ENCODE assay signal across 12 mouse cellular contexts in the genomic region with DNA sequence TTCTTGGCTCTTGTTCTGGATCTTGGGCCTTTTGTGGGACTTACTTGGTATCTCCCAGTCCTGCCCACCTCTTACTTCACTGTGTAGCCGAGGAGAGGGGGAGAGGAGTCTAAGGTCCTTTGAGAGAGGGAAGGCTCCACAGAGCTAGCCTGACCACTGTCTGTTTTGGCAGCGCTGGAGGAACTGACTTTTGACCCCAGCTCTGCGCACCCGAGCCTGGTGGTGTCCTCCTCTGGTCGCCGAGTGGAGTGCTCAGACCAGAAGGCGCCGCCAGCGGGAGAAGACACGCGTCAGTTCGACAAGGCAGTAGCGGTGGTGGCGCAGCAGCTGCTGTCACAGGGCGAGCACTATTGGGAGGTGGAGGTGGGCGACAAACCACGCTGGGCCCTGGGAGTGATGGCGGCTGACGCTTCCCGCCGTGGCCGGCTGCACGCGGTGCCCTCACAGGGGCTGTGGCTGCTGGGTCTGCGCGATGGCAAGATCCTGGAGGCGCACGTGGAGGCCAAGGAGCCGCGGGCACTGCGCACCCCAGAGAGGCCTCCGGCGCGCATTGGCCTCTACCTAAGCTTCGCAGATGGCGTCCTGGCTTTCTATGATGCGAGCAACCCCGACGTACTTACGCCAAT. TPM values are rescaled to one million over a fixed set of nuclear protein-coding genes. Genes with fewer than 3 reads are reported as not detected.
A peak's percentile ranks its signal among the peaks of the same experiment; 100 is the strongest.
DNase-seq lines count a peak whose midpoint lies in the region; ATAC-seq and TF ChIP-seq lines count a peak whose summit lies in the region.
"Had no signal": no experiment of that assay in that cellular context is flagged by ENCODE, and none has a peak within 500 bp of the region (broad histone marks: within the 10 kb centered on the region; RNA-seq: fewer than 3 reads in every experiment).

No protein-coding gene starts in this region.

- no peak overlapping the region for H3K4me3 ChIP-seq in gastrocnemius, adult 2 months
- H3K4me3 ChIP-seq in E14TG2a.4 (replicated peaks; ENCODE audit: low read length): peak overlapping the region; percentile 77
- peak overlapping the region; percentile 15; the same call in 1 of the 2 replicates for H3K4me3 ChIP-seq in hindbrain, embryonic 16.5 days (ENCODE audit: low read length)
- peak overlapping the region; percentile 51 for H3K4me3 ChIP-seq in liver, adult 2 months (ENCODE audit: insufficient read depth, low read depth, low read length)
- no peak overlapping the region for H3K4me3 ChIP-seq in forebrain, postnatal 0 days (ENCODE audit: low read depth, low read length)

- peaks cover 46% of the 10 kb centered on the region for H3K4me1 ChIP-seq in E14TG2a.4 (replicated peaks; ENCODE audit: low read depth, low read length)
- H3K4me1 ChIP-seq in hindbrain, embryonic 16.5 days (ENCODE audit: control insufficient read depth, insufficient read depth, low read depth, low read length): no peaks in the 10 kb centered on the region; the same call in 1 of the 2 replicates
- H3K4me1 ChIP-seq in liver, adult 2 months (ENCODE audit: control insufficient read depth, insufficient read depth, low read length): peaks cover 4% of the 10 kb centered on the region; the same call in 1 of the 2 replicates
- H3K4me1 ChIP-seq in forebrain, postnatal 0 days (ENCODE audit: insufficient read depth): no peaks in the 10 kb centered on the region

- WGBS in hindbrain, embryonic 16.5 days: 49% methylated on average over 33 of the region's 40 CpGs
- 42% methylated on average over 40 of the region's 40 CpGs for WGBS in liver, adult 2 months
- 64% methylated on average over 40 of the region's 40 CpGs for WGBS in forebrain, postnatal 0 days

- peaks cover 12% of the 10 kb centered on the region for H3K36me3 ChIP-seq in E14TG2a.4 (ENCODE audit: insufficient read depth, low read length)
- H3K36me3 ChIP-seq in hindbrain, embryonic 16.5 days (ENCODE audit: control insufficient read depth, insufficient read depth, low read length): no peaks in the 10 kb centered on the region
- H3K36me3 ChIP-seq in liver, adult 2 months (ENCODE audit: control insufficient read depth, insufficient read depth, low read length): no peaks in the 10 kb centered on the region
- no peaks in the 10 kb centered on the region for H3K36me3 ChIP-seq in forebrain, postnatal 0 days (ENCODE audit: insufficient read depth)

- H3K9ac ChIP-seq in hindbrain, embryonic 16.5 days (ENCODE audit: low read depth, low read length): no peak overlapping the region
- H3K9ac ChIP-seq in liver, adult 2 months (ENCODE audit: low read depth, low read length): peak overlapping the region; percentile 76
- H3K9ac ChIP-seq in forebrain, postnatal 0 days: no peak overlapping the region

- H3K4me2 ChIP-seq in hindbrain, embryonic 16.5 days (ENCODE audit: low read length): peak overlapping the region; percentile 5; the same call in 1 of the 2 replicates
- no peak overlapping the region for H3K4me2 ChIP-seq in forebrain, postnatal 0 days (ENCODE audit: low read depth)

- H3K27ac ChIP-seq in gastrocnemius, adult 2 months: no peak overlapping the region
- no peak overlapping the region for H3K27ac ChIP-seq in hindbrain, embryonic 16.5 days (ENCODE audit: low read depth, low read length)
- peak overlapping the region; percentile 41 for H3K27ac ChIP-seq in liver, adult 2 months (replicated peaks; ENCODE audit: insufficient read depth, low read depth, low read length)
- H3K27ac ChIP-seq in forebrain, postnatal 0 days (ENCODE audit: low read depth, low read length): no peak overlapping the region
- H3K27ac ChIP-seq: macrophage had no signal

- no peaks in the 10 kb centered on the region for H3K79me2 ChIP-seq in liver, adult 2 months (ENCODE audit: control insufficient read depth, insufficient read depth, low read length)

- intact Hi-C loops in gastrocnemius, adult 2 months (cut with DNase I): no loop called here

- peak; percentile 29 for DNase-seq in gastrocnemius, adult 2 months
- DNase-seq in gastrocnemius, postnatal 4 days (ENCODE audit: low spot score in 2 of 2): no peak
- peak; percentile 80 for DNase-seq in liver, adult 2 months (ENCODE audit: extremely low read depth, low read depth, low spot score)
- DNase-seq in urinary bladder, adult 18-20 months (ENCODE audit: low spot score in 2 of 2): no peak
- no peak for DNase-seq in ovary, adult 18-20 months (ENCODE audit: low spot score)
- no peak for DNase-seq in forebrain, postnatal 0 days
- DNase-seq: heart, postnatal 36 days; right cerebral cortex, postnatal 4 days had no signal

- TF ChIP-seq POLR2A in liver, adult 2 months (IDR thresholded peaks at IDR 0.05; ENCODE audit: extremely low read depth, insufficient read depth, low read length): 0 out of 2 replicates have a peak, but pooled peaks have one; percentile 39

- H3K27me3 ChIP-seq in E14TG2a.4 (ENCODE audit: insufficient read depth, low read length): peaks cover 45% of the 10 kb centered on the region
- no peaks in the 10 kb centered on the region for H3K27me3 ChIP-seq in hindbrain, embryonic 16.5 days (replicated peaks; ENCODE audit: control insufficient read depth, insufficient read depth, low read length)
- H3K27me3 ChIP-seq in liver, adult 2 months (ENCODE audit: control insufficient read depth, insufficient read depth, low read length): no peaks in the 10 kb centered on the region
- no peaks in the 10 kb centered on the region for H3K27me3 ChIP-seq in forebrain, postnatal 0 days (ENCODE audit: insufficient read depth, low read length)

- no peak for TF ChIP-seq CTCF in gastrocnemius, adult 2 months (IDR thresholded peaks at IDR 0.05)
- no peak for TF ChIP-seq CTCF in E14TG2a.4 (conservative IDR thresholded peaks at IDR 0.05; ENCODE audit: low read length)
- 0 out of 2 replicates have a peak, but pooled peaks have one; percentile 19 for TF ChIP-seq CTCF in liver, adult 2 months (IDR thresholded peaks at IDR 0.05; ENCODE audit: low read depth, low read length)
- no peak for TF ChIP-seq CTCF in forebrain, postnatal 0 days (IDR thresholded peaks at IDR 0.05; ENCODE audit: low read depth)

- no peak for ATAC-seq in hindbrain, embryonic 16.5 days
- no peak for ATAC-seq in forebrain, postnatal 0 days

- no peaks in the 10 kb centered on the region for H3K9me3 ChIP-seq in E14TG2a.4 (ENCODE audit: low read length)
- H3K9me3 ChIP-seq in hindbrain, embryonic 16.5 days (ENCODE audit: control insufficient read depth, low read length): no peaks in the 10 kb centered on the region
- H3K9me3 ChIP-seq in forebrain, postnatal 0 days (ENCODE audit: low read length): no peaks in the 10 kb centered on the region

RNA-seq across cellular contexts. Expression of a gene that starts 6.1 kb away (rescaled TPM):
- total RNA-seq in gastrocnemius, adult 2 months (2021): 100 to 1,000 TPM; 186 to 238 TPM
- total RNA-seq in gastrocnemius, postnatal 4 days (2021): 100 to 1,000 TPM; 254 to 296 TPM
- 0.27 TPM in 1 of 2 replicates, not detected in the other for polyA plus RNA-seq in hindbrain, embryonic 16.5 days (2015; fragmentation: Nextera tagmentation; extraction: Ambion mirVana)
- total RNA-seq in liver, adult 2 months (2014; rRNA removed): 0.28 TPM in 1 of 2 replicates, not detected in the other
- 0.15 and 0.19 TPM in 2 replicates for polyA plus RNA-seq in liver, adult 2 months (2012; rRNA removed)
- total RNA-seq in forebrain, postnatal 0 days (2014; rRNA removed): 0.15 and 0.43 TPM in 2 replicates
- not detected in 2 replicates for polyA plus RNA-seq in forebrain, postnatal 0 days (2015; fragmentation: Nextera tagmentation; extraction: Ambion mirVana)
- total RNA-seq: common myeloid progenitor, adult 5-6 weeks had no signal
- polyA plus RNA-seq: macrophage had no signal

RNA-seq across cellular contexts. Expression of a gene that starts 16.2 kb away (rescaled TPM):
- total RNA-seq in gastrocnemius, adult 2 months (2021): under 1 TPM; 0.38 to 0.89 TPM
- 10 to 100 TPM; 16.0 to 21.7 TPM for total RNA-seq in gastrocnemius, postnatal 4 days (2021)
- polyA plus RNA-seq in hindbrain, embryonic 16.5 days (2015; fragmentation: Nextera tagmentation; extraction: Ambion mirVana): 7.3 and 9.3 TPM in 2 replicates
- total RNA-seq in liver, adult 2 months (2014; rRNA removed): 1.5 and 2.8 TPM in 2 replicates
- 4.5 and 5.0 TPM in 2 replicates for polyA plus RNA-seq in liver, adult 2 months (2012; rRNA removed)
- total RNA-seq in forebrain, postnatal 0 days (2014; rRNA removed): 8.1 and 12.1 TPM in 2 replicates
- polyA plus RNA-seq in forebrain, postnatal 0 days (2015; fragmentation: Nextera tagmentation; extraction: Ambion mirVana): 7.4 and 8.5 TPM in 2 replicates

RNA-seq across cellular contexts. Expression of a gene that starts 42.6 kb away (rescaled TPM):
- total RNA-seq in gastrocnemius, adult 2 months (2021): 10 to 100 TPM; 77.8 to 99.5 TPM
- 100 to 1,000 TPM; 287 to 354 TPM for total RNA-seq in gastrocnemius, postnatal 4 days (2021)
- polyA plus RNA-seq in hindbrain, embryonic 16.5 days (2015; fragmentation: Nextera tagmentation; extraction: Ambion mirVana): 275 and 318 TPM in 2 replicates
- 28.6 and 31.5 TPM in 2 replicates for total RNA-seq in liver, adult 2 months (2014; rRNA removed)
- 64.8 and 102 TPM in 2 replicates for polyA plus RNA-seq in liver, adult 2 months (2012; rRNA removed)
- 30.2 and 51.0 TPM in 2 replicates for total RNA-seq in forebrain, postnatal 0 days (2014; rRNA removed)
- polyA plus RNA-seq in forebrain, postnatal 0 days (2015; fragmentation: Nextera tagmentation; extraction: Ambion mirVana): 221 and 323 TPM in 2 replicates

RNA-seq across cellular contexts. Expression of a gene that starts 52.6 kb away (rescaled TPM):
- total RNA-seq in gastrocnemius, adult 2 months (2021): 1 to 10 TPM; 1.0 to 1.9 TPM
- 1 to 10 TPM; 3.9 to 4.6 TPM for total RNA-seq in gastrocnemius, postnatal 4 days (2021)
- polyA plus RNA-seq in hindbrain, embryonic 16.5 days (2015; fragmentation: Nextera tagmentation; extraction: Ambion mirVana): 0.94 and 1.0 TPM in 2 replicates
- 0.60 and 0.65 TPM in 2 replicates for total RNA-seq in liver, adult 2 months (2014; rRNA removed)
- polyA plus RNA-seq in liver, adult 2 months (2012; rRNA removed): 0.29 and 0.83 TPM in 2 replicates
- total RNA-seq in forebrain, postnatal 0 days (2014; rRNA removed): 1.4 and 1.7 TPM in 2 replicates
- polyA plus RNA-seq in forebrain, postnatal 0 days (2015; fragmentation: Nextera tagmentation; extraction: Ambion mirVana): 0.39 and 0.92 TPM in 2 replicates

RNA-seq across cellular contexts. Expression of a gene that starts 52.7 kb away (rescaled TPM):
- not detected for total RNA-seq in gastrocnemius, adult 2 months (2021)
- total RNA-seq in gastrocnemius, postnatal 4 days (2021): not detected
- not detected in 2 replicates for polyA plus RNA-seq in hindbrain, embryonic 16.5 days (2015; fragmentation: Nextera tagmentation; extraction: Ambion mirVana)
- not detected in 2 replicates for total RNA-seq in liver, adult 2 months (2014; rRNA removed)
- polyA plus RNA-seq in liver, adult 2 months (2012; rRNA removed): 0.09 TPM in 1 of 2 replicates, not detected in the other
- total RNA-seq in forebrain, postnatal 0 days (2014; rRNA removed): not detected in 2 replicates
- polyA plus RNA-seq in forebrain, postnatal 0 days (2015; fragmentation: Nextera tagmentation; extraction: Ambion mirVana): not detected in 2 replicates
- total RNA-seq: common myeloid progenitor, adult 5-6 weeks; heart, postnatal 36 days had no signal

Comparison
In these comparisons a context has a peak if more than half of its experiments do, and no peak if none do; other contexts are left out.
1. DNase-seq: peak in gastrocnemius, adult 2 months (single experiment) and liver, adult 2 months (single experiment); none in gastrocnemius, postnatal 4 days (0 of 2), urinary bladder, adult 18-20 months (0 of 2), ovary, adult 18-20 months (single experiment) and forebrain, postnatal 0 days (single experiment).
2. H3K4me3 ChIP-seq: peak in E14TG2a.4 (single experiment), hindbrain, embryonic 16.5 days (single experiment) and liver, adult 2 months (single experiment); none in gastrocnemius, adult 2 months (single experiment) and forebrain, postnatal 0 days (single experiment).
3. RNA of a gene that starts 6.1 kb away (total RNA-seq): 254 to 296 TPM in gastrocnemius, postnatal 4 days and 186 to 238 TPM in gastrocnemius, adult 2 months; 0.15 to 0.43 TPM in forebrain, postnatal 0 days and 0.28 TPM in liver, adult 2 months; every median in the first group is over 100 times any median in the second.